In the genomic region with DNA sequence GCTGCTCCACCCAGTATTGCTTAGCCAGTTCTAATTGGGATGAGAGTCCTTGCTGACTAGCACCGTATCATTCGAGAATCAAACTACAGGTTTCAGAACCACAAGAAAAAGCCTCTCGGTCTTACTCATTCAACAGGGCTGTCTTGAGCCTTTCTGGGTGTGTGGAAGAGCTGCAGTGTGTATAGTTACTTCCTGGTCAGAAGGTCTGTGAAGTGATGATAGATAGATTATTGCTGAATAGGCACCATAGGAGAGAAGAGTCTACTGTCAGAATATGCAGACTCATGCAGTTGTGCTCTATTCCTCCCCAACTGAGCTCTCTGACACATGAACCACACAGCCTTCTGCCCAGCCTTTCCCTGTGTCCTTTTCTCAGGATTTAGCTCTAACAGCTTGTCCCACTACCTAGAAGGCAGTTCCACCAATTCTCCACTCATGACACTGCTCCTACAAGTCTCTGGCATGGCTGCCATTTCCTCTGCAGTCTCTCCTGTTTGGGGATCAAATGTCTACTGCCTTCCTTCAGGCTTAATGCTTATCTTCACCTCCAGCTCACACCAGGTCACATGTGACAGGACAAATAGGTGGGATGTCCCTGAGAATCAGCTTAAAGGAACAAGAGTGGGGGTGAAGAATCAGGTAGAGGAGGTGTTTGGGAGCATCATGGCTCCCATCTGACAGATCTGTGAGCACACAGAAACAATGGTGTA, we compare ENCODE assay signal across 23 mouse cellular contexts. TPM values are rescaled to one million over a fixed set of nuclear protein-coding genes. Genes with fewer than 3 reads are reported as not detected.
DNase-seq lines count a peak whose midpoint lies in the region; ATAC-seq and TF ChIP-seq lines count a peak whose summit lies in the region.
"Had no signal": no experiment of that assay in that cellular context is flagged by ENCODE, and none has a peak within 500 bp of the region (broad histone marks: within the 10 kb centered on the region; RNA-seq: fewer than 3 reads in every experiment).

No protein-coding gene starts in this region.

- no peaks in the 10 kb centered on the region for H3K27me3 ChIP-seq in intestine, embryonic 14.5 days (replicated peaks; ENCODE audit: control insufficient read depth, insufficient read depth, low read length)
- H3K27me3 ChIP-seq in intestine, embryonic 16.5 days (replicated peaks; ENCODE audit: control insufficient read depth, insufficient read depth, low read length): no peaks in the 10 kb centered on the region
- H3K27me3 ChIP-seq in liver, embryonic 13.5 days: no peaks in the 10 kb centered on the region
- H3K27me3 ChIP-seq in stomach, embryonic 15.5 days (replicated peaks): no peaks in the 10 kb centered on the region
- H3K27me3 ChIP-seq: limb, embryonic 12.5 days; midbrain, embryonic 12.5 days had no signal

- H3K9me3 ChIP-seq in intestine, embryonic 14.5 days (ENCODE audit: control insufficient read depth, low read length): no peaks in the 10 kb centered on the region
- H3K9me3 ChIP-seq in intestine, embryonic 16.5 days (ENCODE audit: control insufficient read depth, low read length): no peaks in the 10 kb centered on the region
- H3K9me3 ChIP-seq in liver, embryonic 13.5 days (replicated peaks): no peaks in the 10 kb centered on the region
- H3K9me3 ChIP-seq in stomach, embryonic 15.5 days: no peaks in the 10 kb centered on the region
- H3K9me3 ChIP-seq: hindbrain, embryonic 10.5 days; limb, embryonic 12.5 days; midbrain, embryonic 12.5 days had no signal

- ATAC-seq in intestine, embryonic 14.5 days (replicated peaks; ENCODE audit: low FRiP score, low TSS enrichment, low read depth): no peak
- ATAC-seq in intestine, embryonic 16.5 days: no peak
- ATAC-seq in liver, embryonic 13.5 days (ENCODE audit: low read depth): peak; percentile 92
- ATAC-seq in stomach, embryonic 15.5 days (ENCODE audit: insufficient read depth, low FRiP score, low read depth): peak; percentile 35; the same call in 1 of the 2 replicates
- ATAC-seq: hindbrain, embryonic 16.5 days had no signal

- H3K36me3 ChIP-seq in intestine, embryonic 14.5 days (ENCODE audit: control insufficient read depth, insufficient read depth, low read length): peaks cover 72% of the 10 kb centered on the region
- H3K36me3 ChIP-seq in intestine, embryonic 16.5 days (ENCODE audit: control insufficient read depth, insufficient read depth, low read length): peaks cover 4% of the 10 kb centered on the region
- H3K36me3 ChIP-seq in liver, embryonic 13.5 days: peaks cover 66% of the 10 kb centered on the region
- H3K36me3 ChIP-seq in stomach, embryonic 15.5 days: peaks cover 27% of the 10 kb centered on the region

- no peak for TF ChIP-seq CTCF in embryonic fibroblast, embryonic 13.5 days (IDR thresholded peaks at IDR 0.05; ENCODE audit: borderline replicate concordance, insufficient read depth, low read length)

- 92% methylated on average over 3 of the region's 3 CpGs for WGBS in intestine, embryonic 14.5 days
- 95% methylated on average over 3 of the region's 3 CpGs for WGBS in intestine, embryonic 16.5 days
- 84% methylated on average over 3 of the region's 3 CpGs for WGBS in liver, embryonic 13.5 days (ENCODE audit: insufficient replicate concordance)
- 92% methylated on average over 3 of the region's 3 CpGs for WGBS in stomach, embryonic 15.5 days

- no peak for TF ChIP-seq POLR2A in embryonic fibroblast, embryonic 13.5 days (IDR thresholded peaks at IDR 0.05; ENCODE audit: low read depth, low read length)

- H3K9ac ChIP-seq in intestine, embryonic 14.5 days (ENCODE audit: low read length): no peak overlapping the region
- H3K9ac ChIP-seq in intestine, embryonic 16.5 days (ENCODE audit: low read depth, low read length): no peak overlapping the region
- no peak overlapping the region for H3K9ac ChIP-seq in liver, embryonic 13.5 days
- H3K9ac ChIP-seq in stomach, embryonic 15.5 days: no peak overlapping the region
- H3K9ac ChIP-seq: limb, embryonic 12.5 days; midbrain, embryonic 12.5 days had no signal

- H3K4me2 ChIP-seq in intestine, embryonic 14.5 days (ENCODE audit: low read length): no peak overlapping the region
- no peak overlapping the region for H3K4me2 ChIP-seq in intestine, embryonic 16.5 days (ENCODE audit: low read depth, low read length)
- H3K4me2 ChIP-seq in liver, embryonic 13.5 days: peak overlapping the region; percentile 20
- H3K4me2 ChIP-seq in stomach, embryonic 15.5 days: no peak overlapping the region
- H3K4me2 ChIP-seq: limb, embryonic 12.5 days; midbrain, embryonic 12.5 days had no signal

- no peak overlapping the region for H3K27ac ChIP-seq in intestine, embryonic 14.5 days (ENCODE audit: low read depth)
- H3K27ac ChIP-seq in intestine, embryonic 16.5 days (ENCODE audit: low read length): no peak overlapping the region
- peak overlapping the region; percentile 56 for H3K27ac ChIP-seq in embryonic fibroblast, embryonic 13.5 days (ENCODE audit: insufficient read depth, low read length)
- peak overlapping the region; percentile 85 for H3K27ac ChIP-seq in liver, embryonic 13.5 days
- H3K27ac ChIP-seq in stomach, embryonic 15.5 days: 0 out of 2 replicates have a peak overlapping the region, but pooled peaks have one; percentile 22
- H3K27ac ChIP-seq: hindbrain, embryonic 10.5 days; layer of hippocampus, adult 2 months; limb, embryonic 12.5 days; midbrain, embryonic 12.5 days had no signal

- H3K4me1 ChIP-seq in intestine, embryonic 14.5 days (replicated peaks; ENCODE audit: control insufficient read depth, insufficient read depth, low read length): no peaks in the 10 kb centered on the region
- H3K4me1 ChIP-seq in intestine, embryonic 16.5 days (ENCODE audit: control insufficient read depth, insufficient read depth, low read length): no peaks in the 10 kb centered on the region
- H3K4me1 ChIP-seq in embryonic fibroblast, embryonic 13.5 days (ENCODE audit: control insufficient read depth, insufficient read depth, low read length): peaks cover 17% of the 10 kb centered on the region
- peaks cover 20% of the 10 kb centered on the region for H3K4me1 ChIP-seq in liver, embryonic 13.5 days (replicated peaks)
- H3K4me1 ChIP-seq in stomach, embryonic 15.5 days: no peaks in the 10 kb centered on the region
- H3K4me1 ChIP-seq: hindbrain, embryonic 10.5 days; limb, embryonic 12.5 days; midbrain, embryonic 12.5 days had no signal

- peak; percentile 32 for DNase-seq in intestine, embryonic 14.5 days (ENCODE audit: low spot score)
- no peak for DNase-seq in liver, embryonic 13.5 days
- no peak for DNase-seq in c-Kit-positive CD71-positive TER-119-positive erythroid progenitor cells, embryonic 14.5 days (ENCODE audit: low spot score)
- no peak for DNase-seq in thymus, postnatal 0 days (ENCODE audit: low spot score)
- no peak for DNase-seq in embryo, embryonic 10 days (ENCODE audit: low spot score)
- DNase-seq: adrenal gland, adult 8-10 months; cerebellum, adult 18-20 months; cerebellum, postnatal 36 days; kidney, adult 9 months; kidney, postnatal 25 days; lung, adult 2 months; lung, postnatal 14 days; right cerebral cortex, postnatal 14 days had no signal

- H3K4me3 ChIP-seq in intestine, embryonic 14.5 days (ENCODE audit: low read depth, low read length): no peak overlapping the region
- H3K4me3 ChIP-seq in intestine, embryonic 16.5 days (ENCODE audit: low read length): no peak overlapping the region
- no peak overlapping the region for H3K4me3 ChIP-seq in embryonic fibroblast, embryonic 13.5 days (ENCODE audit: insufficient read depth, low read length)
- H3K4me3 ChIP-seq in liver, embryonic 13.5 days (replicated peaks): no peak overlapping the region
- no peak overlapping the region for H3K4me3 ChIP-seq in stomach, embryonic 15.5 days (replicated peaks)
- H3K4me3 ChIP-seq: hindbrain, embryonic 10.5 days; layer of hippocampus, adult 2 months; limb, embryonic 12.5 days; midbrain, embryonic 12.5 days had no signal

RNA-seq across cellular contexts. Expression of gene Scly, which starts 19.6 kb away (rescaled TPM):
- 13.5 and 16.9 TPM in 2 replicates for polyA plus RNA-seq in intestine, embryonic 14.5 days (2014; fragmentation: Nextera tagmentation; extraction: Ambion mirVana)
- 27.4 and 28.6 TPM in 2 replicates for polyA plus RNA-seq in intestine, embryonic 16.5 days (2015; fragmentation: Nextera tagmentation; extraction: Ambion mirVana)
- polyA plus RNA-seq in embryonic fibroblast, embryonic 13.5 days (2011; ENCODE audit: insufficient read length, low read depth, missing spikeins): 6.4 and 8.7 TPM in 2 replicates
- 24.9 and 30.1 TPM in 2 replicates for polyA plus RNA-seq in liver, embryonic 13.5 days (2015; fragmentation: Nextera tagmentation; extraction: Ambion mirVana)
- polyA plus RNA-seq in stomach, embryonic 15.5 days (2015; fragmentation: Nextera tagmentation; extraction: Ambion mirVana): 18.3 and 19.8 TPM in 2 replicates
- 15.6 and 16.2 TPM in 2 replicates for polyA plus RNA-seq in thymus, postnatal 0 days (2015; fragmentation: Nextera tagmentation; extraction: Ambion mirVana)

RNA-seq across cellular contexts. Expression of gene Ube2f, which starts 28.5 kb away (rescaled TPM):
- polyA plus RNA-seq in intestine, embryonic 14.5 days (2014; fragmentation: Nextera tagmentation; extraction: Ambion mirVana): 69.9 and 71.6 TPM in 2 replicates
- polyA plus RNA-seq in intestine, embryonic 16.5 days (2015; fragmentation: Nextera tagmentation; extraction: Ambion mirVana): 58.5 and 68.8 TPM in 2 replicates
- polyA plus RNA-seq in embryonic fibroblast, embryonic 13.5 days (2011; ENCODE audit: insufficient read length, low read depth, missing spikeins): 59.0 and 71.7 TPM in 2 replicates
- polyA plus RNA-seq in liver, embryonic 13.5 days (2015; fragmentation: Nextera tagmentation; extraction: Ambion mirVana): 71.1 and 77.5 TPM in 2 replicates
- polyA plus RNA-seq in stomach, embryonic 15.5 days (2015; fragmentation: Nextera tagmentation; extraction: Ambion mirVana): 66.9 and 68.8 TPM in 2 replicates
- 87.2 and 88.5 TPM in 2 replicates for polyA plus RNA-seq in thymus, postnatal 0 days (2015; fragmentation: Nextera tagmentation; extraction: Ambion mirVana)

RNA-seq across cellular contexts. Expression of gene Espnl, which starts 43.3 kb away (rescaled TPM):
- not detected in 2 replicates for polyA plus RNA-seq in intestine, embryonic 14.5 days (2014; fragmentation: Nextera tagmentation; extraction: Ambion mirVana)
- polyA plus RNA-seq in intestine, embryonic 16.5 days (2015; fragmentation: Nextera tagmentation; extraction: Ambion mirVana): 0.07 and 0.09 TPM in 2 replicates
- not detected in 2 replicates for polyA plus RNA-seq in embryonic fibroblast, embryonic 13.5 days (2011; ENCODE audit: insufficient read length, low read depth, missing spikeins)
- not detected in 2 replicates for polyA plus RNA-seq in liver, embryonic 13.5 days (2015; fragmentation: Nextera tagmentation; extraction: Ambion mirVana)
- polyA plus RNA-seq in stomach, embryonic 15.5 days (2015; fragmentation: Nextera tagmentation; extraction: Ambion mirVana): 0.04 TPM in 1 of 2 replicates, not detected in the other
- polyA plus RNA-seq in thymus, postnatal 0 days (2015; fragmentation: Nextera tagmentation; extraction: Ambion mirVana): 0.19 and 0.20 TPM in 2 replicates
- polyA plus RNA-seq: embryonic facial prominence, embryonic 14.5 days; heart, postnatal 0 days had no signal

Comparison
In these comparisons a context has a peak if more than half of its experiments do, and no peak if none do; other contexts are left out.
1. ATAC-seq: peak in liver, embryonic 13.5 days (single experiment) and stomach, embryonic 15.5 days (single experiment); none in intestine, embryonic 14.5 days (single experiment) and intestine, embryonic 16.5 days (single experiment).
2. H3K27ac ChIP-seq: peak in embryonic fibroblast, embryonic 13.5 days (single experiment), liver, embryonic 13.5 days (single experiment) and stomach, embryonic 15.5 days (single experiment); none in intestine, embryonic 14.5 days (single experiment) and intestine, embryonic 16.5 days (single experiment).